In the genomic region with DNA sequence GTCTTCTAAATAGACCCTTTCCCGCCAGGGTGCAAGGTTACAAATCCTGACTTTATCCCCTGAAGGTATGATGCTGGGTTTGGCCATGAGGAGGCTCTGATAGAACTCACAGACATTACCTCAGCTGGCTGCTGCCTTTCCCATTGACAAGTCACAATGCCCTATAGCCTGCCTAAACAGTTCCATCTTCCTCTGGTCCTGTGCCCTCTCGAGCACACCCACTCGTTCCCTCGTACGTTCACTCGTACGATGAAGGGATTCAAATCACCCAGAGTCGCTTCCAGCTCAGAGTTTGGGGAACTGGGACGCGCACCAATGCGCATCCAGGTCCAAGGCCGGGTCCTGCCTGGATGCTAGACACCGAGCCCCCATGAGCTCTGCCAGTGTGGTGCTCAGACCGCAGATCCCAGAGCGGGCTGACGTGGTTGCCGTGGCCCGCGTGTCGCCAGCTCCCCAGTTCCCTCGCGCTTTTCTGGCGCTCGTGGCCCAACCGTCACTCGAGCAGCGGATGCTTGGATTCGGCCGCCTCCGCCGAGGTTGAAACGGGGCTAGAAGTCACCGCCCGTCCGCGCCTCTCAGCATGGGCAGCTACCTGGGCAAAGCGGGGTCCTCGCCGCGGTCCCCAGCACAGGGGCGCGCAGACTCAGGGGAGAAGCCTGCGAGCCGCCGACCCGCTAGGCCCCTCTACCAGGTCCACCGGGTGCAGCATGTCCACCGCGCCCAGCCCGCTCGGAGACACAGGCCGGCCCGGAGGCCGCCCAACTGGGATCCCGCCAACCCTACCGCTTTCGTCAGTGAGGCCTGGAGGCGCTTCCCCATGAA, we compare ENCODE assay signal across 8 mouse cellular contexts. TPM values are rescaled to one million over a fixed set of nuclear protein-coding genes. Genes with fewer than 3 reads are reported as not detected.
DNase-seq lines count a peak whose midpoint lies in the region; ATAC-seq and TF ChIP-seq lines count a peak whose summit lies in the region.

A gene (plus strand): TSS at position 214 of the 822 bp plus-strand sequence.

- peak; percentile 17 for DNase-seq in kidney, adult 18-20 months
- no peak for DNase-seq in kidney, adult 9 months
- peak; percentile 62 for DNase-seq in adrenal gland, postnatal 14 days
- peak; percentile 66 to 78 for DNase-seq in kidney, postnatal 4 days

- no peak for TF ChIP-seq CTCF in testis, adult 2 months (IDR thresholded peaks at IDR 0.05; ENCODE audit: control insufficient read depth, insufficient read depth, insufficient replicate concordance, low read depth, low read length)

- peaks cover 66% of the 10 kb centered on the region for H3K27me3 ChIP-seq in embryonic facial prominence, embryonic 13.5 days
- H3K27me3 ChIP-seq in heart, embryonic 13.5 days (replicated peaks): peaks cover 80% of the 10 kb centered on the region
- H3K27me3 ChIP-seq in testis, adult 2 months (ENCODE audit: control insufficient read depth, insufficient read depth, low read length): no peaks in the 10 kb centered on the region

- H3K4me2 ChIP-seq in embryonic facial prominence, embryonic 13.5 days: peak within 1 kb of the TSS; percentile 98
- H3K4me2 ChIP-seq in heart, embryonic 13.5 days: peak within 1 kb of the TSS; percentile 82

- under 1% methylated on average over 58 of the region's 58 CpGs for WGBS in embryonic facial prominence, embryonic 13.5 days
- under 1% methylated on average over 58 of the region's 58 CpGs for WGBS in heart, embryonic 13.5 days

- no peak within 1 kb of the TSS for H3K27ac ChIP-seq in embryonic facial prominence, embryonic 13.5 days
- H3K27ac ChIP-seq in heart, embryonic 13.5 days (replicated peaks): no peak within 1 kb of the TSS
- peak within 1 kb of the TSS; percentile 87 for H3K27ac ChIP-seq in testis, adult 2 months (ENCODE audit: control insufficient read depth, insufficient read depth, low read depth, low read length)

- ATAC-seq in embryonic facial prominence, embryonic 13.5 days (ENCODE audit: insufficient number of reproducible peaks, insufficient read depth, low FRiP score, low TSS enrichment, low read depth): peak; percentile 63; the same call in 1 of the 2 replicates
- no peak for ATAC-seq in heart, embryonic 13.5 days (ENCODE audit: extremely low read depth, insufficient number of reproducible peaks, low FRiP score, low TSS enrichment)
- ATAC-seq in megakaryocyte-erythroid progenitor cell, adult 5-6 weeks (replicated peaks; ENCODE audit: low FRiP score, low TSS enrichment, poor library complexity, severe bottlenecking): peak; percentile 25; the same call in 1 of the 2 replicates

- peak; percentile 53; the same call in 1 of the 2 replicates for TF ChIP-seq POLR2A in testis, adult 2 months (IDR thresholded peaks at IDR 0.05; ENCODE audit: control insufficient read depth, low read depth, low read length)

- peak within 1 kb of the TSS; percentile 84 for H3K9ac ChIP-seq in embryonic facial prominence, embryonic 13.5 days
- peak within 1 kb of the TSS; percentile 80 for H3K9ac ChIP-seq in heart, embryonic 13.5 days

- peak within 1 kb of the TSS; percentile 62 for H3K4me3 ChIP-seq in embryonic facial prominence, embryonic 13.5 days
- H3K4me3 ChIP-seq in heart, embryonic 13.5 days: peak within 1 kb of the TSS; percentile 59
- H3K4me3 ChIP-seq in testis, adult 2 months (ENCODE audit: control insufficient read depth, low read depth, low read length): peak within 1 kb of the TSS; percentile 88

- peaks cover 13% of the 10 kb centered on the region for H3K4me1 ChIP-seq in embryonic facial prominence, embryonic 13.5 days
- H3K4me1 ChIP-seq in heart, embryonic 13.5 days: peaks cover 8% of the 10 kb centered on the region
- H3K4me1 ChIP-seq in testis, adult 2 months (ENCODE audit: control insufficient read depth, insufficient read depth, low read length): no peaks in the 10 kb centered on the region

- H3K9me3 ChIP-seq in embryonic facial prominence, embryonic 13.5 days: no peaks in the 10 kb centered on the region
- H3K9me3 ChIP-seq in heart, embryonic 13.5 days: no peaks in the 10 kb centered on the region

- no peaks in the 10 kb centered on the region for H3K36me3 ChIP-seq in embryonic facial prominence, embryonic 13.5 days
- no peaks in the 10 kb centered on the region for H3K36me3 ChIP-seq in heart, embryonic 13.5 days
- H3K36me3 ChIP-seq in testis, adult 2 months (ENCODE audit: control insufficient read depth, insufficient read depth, low read length): no peaks in the 10 kb centered on the region; the same call in 1 of the 2 replicates

RNA-seq across cellular contexts. Expression of the gene that starts here (rescaled TPM):
- total RNA-seq in adrenal gland, postnatal 14 days (2021): not detected in 2 replicates
- 0.31 TPM in 1 of 2 replicates, not detected in the other for polyA plus RNA-seq in embryonic facial prominence, embryonic 13.5 days (2015; fragmentation: Nextera tagmentation; extraction: Ambion mirVana)
- polyA plus RNA-seq in heart, embryonic 13.5 days (2015; fragmentation: Nextera tagmentation; extraction: Ambion mirVana): 0.05 and 0.07 TPM in 2 replicates
- total RNA-seq in megakaryocyte-erythroid progenitor cell, adult 5-6 weeks (2014; fragmentation: Nextera tagmentation): not detected in 2 replicates
- total RNA-seq in megakaryocyte-erythroid progenitor cell, adult 5-6 weeks (2017): not detected in 2 replicates
- 128 and 157 TPM in 2 replicates for polyA plus RNA-seq in testis, adult 2 months (2012; rRNA removed)

Comparison
In these comparisons a context has a peak if more than half of its experiments do, and no peak if none do; other contexts are left out.
1. RNA of the gene that starts here (polyA plus RNA-seq): 128 to 157 TPM in testis, adult 2 months; 0.31 TPM in embryonic facial prominence, embryonic 13.5 days and 0.05 to 0.07 TPM in heart, embryonic 13.5 days; every median in the first group is over 10 times any median in the second.
2. Peak in DNase-seq in adrenal gland, postnatal 14 days; RNA of the gene not detected or under 1 TPM.
3. Peak in ATAC-seq, H3K4me3 ChIP-seq, H3K9ac ChIP-seq and H3K4me2 ChIP-seq in embryonic facial prominence, embryonic 13.5 days; RNA of the gene not detected or under 1 TPM.
4. Peak in ATAC-seq in megakaryocyte-erythroid progenitor cell, adult 5-6 weeks; RNA of the gene not detected or under 1 TPM.
5. Peak in every context shown above with its lines, with median percentiles within 50 percentile points of each other: H3K4me3 ChIP-seq.